Mouse (Mus musculus): ENCODE measurements around the gene Calhm6. TPM values are rescaled to one million over a fixed set of nuclear protein-coding genes. Genes with fewer than 3 reads are reported as not detected.

The Calhm6 gene
- polyA plus RNA-seq, 1 experiment from 2014 or later: 0.19 TPM

DNA sequence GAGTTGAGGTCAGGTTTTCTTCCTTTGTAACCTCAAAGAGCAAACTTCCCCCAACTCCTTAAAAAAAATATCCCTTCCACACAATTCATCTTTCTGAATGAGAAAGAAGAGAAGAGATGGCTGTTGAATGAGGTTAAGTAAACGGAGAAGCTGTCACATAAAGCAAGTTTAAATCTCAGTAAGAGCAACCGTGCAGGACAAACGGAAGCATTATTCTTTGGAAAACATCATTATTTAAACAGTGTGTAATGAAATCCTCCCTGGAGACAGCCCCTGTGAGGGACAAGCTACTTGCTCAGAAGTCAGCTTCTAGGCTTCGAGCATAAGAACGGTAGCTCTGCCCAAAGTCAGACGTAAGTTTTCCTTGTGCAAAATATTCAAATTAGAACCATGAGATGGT lies 22.7 kb upstream of the Calhm6 start:
- no peak overlapping the region for H3K27ac ChIP-seq (ENCODE audit: low read length)
- no peaks in the 10 kb centered on the region for H3K36me3 ChIP-seq (ENCODE audit: control insufficient read depth, insufficient read depth)
- no peak overlapping the region for H3K4me3 ChIP-seq (replicated peaks; ENCODE audit: low read length)
- ATAC-seq: no peak
- 37% methylated on average over 6 of the region's 6 CpGs for WGBS
- H3K4me1 ChIP-seq (replicated peaks; ENCODE audit: control insufficient read depth, insufficient read depth, low read length): no peaks in the 10 kb centered on the region
- no peaks in the 10 kb centered on the region for H3K27me3 ChIP-seq (replicated peaks; ENCODE audit: control insufficient read depth, insufficient read depth, low read length)
- no peaks in the 10 kb centered on the region for H3K9me3 ChIP-seq (ENCODE audit: control insufficient read depth, low read length)
- no peak overlapping the region for H3K9ac ChIP-seq (replicated peaks; ENCODE audit: low read depth, low read length)
- no peak overlapping the region for H3K4me2 ChIP-seq (ENCODE audit: low read length)

DNA sequence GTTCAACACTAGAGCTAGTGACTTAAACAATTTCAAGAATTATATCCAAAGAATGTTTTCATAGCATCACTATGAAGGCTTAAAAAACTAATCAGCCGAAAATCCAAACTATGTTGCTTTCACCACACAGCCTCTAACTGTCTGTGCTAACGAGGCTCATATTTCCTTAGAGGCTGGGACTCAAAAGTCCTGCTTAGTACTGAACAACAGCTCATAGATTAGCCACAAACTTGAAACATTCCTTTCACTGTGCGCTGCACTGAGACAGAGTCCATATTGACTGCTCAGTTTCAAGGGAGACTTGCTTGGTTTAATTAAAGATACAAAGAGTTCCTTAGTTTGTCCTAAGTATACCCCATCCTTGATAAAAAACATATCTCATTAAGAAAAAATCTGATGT lies 22.0 kb upstream of the Calhm6 start:
- 21% methylated on average over 3 of the region's 3 CpGs for WGBS
- Histone ChIP-seq H3K9me3 (ENCODE audit: control insufficient read depth, low read length) (no peaks in the 10 kb centered on the region), H3K9ac (replicated peaks; ENCODE audit: low read depth, low read length) (no peak overlapping the region), H3K4me2 (ENCODE audit: low read length) (no peak overlapping the region), H3K4me1 (replicated peaks; ENCODE audit: control insufficient read depth, insufficient read depth, low read length) (no peaks in the 10 kb centered on the region), H3K27ac (ENCODE audit: low read length) (no peak overlapping the region), H3K4me3 (replicated peaks; ENCODE audit: low read length) (no peak overlapping the region), H3K27me3 (replicated peaks; ENCODE audit: control insufficient read depth, insufficient read depth, low read length) (no peaks in the 10 kb centered on the region), H3K36me3 (ENCODE audit: control insufficient read depth, insufficient read depth) (no peaks in the 10 kb centered on the region)
- ATAC-seq: no peak

DNA sequence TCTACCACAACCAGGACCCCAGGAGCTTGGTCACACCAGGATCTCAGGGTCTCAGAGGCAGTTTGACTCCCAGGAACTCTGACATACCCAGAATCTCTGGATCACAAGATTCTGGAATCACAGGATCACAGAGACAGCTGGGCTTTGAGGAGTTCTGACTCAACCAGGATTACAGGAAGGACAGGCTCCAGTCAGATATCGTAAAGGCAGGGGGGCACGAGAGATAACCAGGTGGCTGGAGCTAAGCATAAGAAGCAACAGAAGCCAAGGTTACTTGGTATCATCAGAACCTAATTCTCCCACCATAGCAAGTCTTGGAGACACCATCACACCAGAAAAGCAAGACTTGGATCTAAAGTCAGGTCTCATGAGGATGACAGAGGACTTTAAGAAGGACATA lies 13.9 kb upstream of the Calhm6 start:
- Histone ChIP-seq H3K27me3 (replicated peaks; ENCODE audit: control insufficient read depth, insufficient read depth, low read length) (no peaks in the 10 kb centered on the region), H3K9me3 (ENCODE audit: control insufficient read depth, low read length) (no peaks in the 10 kb centered on the region), H3K9ac (replicated peaks; ENCODE audit: low read depth, low read length) (no peak overlapping the region), H3K4me3 (replicated peaks; ENCODE audit: low read length) (no peak overlapping the region), H3K4me1 (replicated peaks; ENCODE audit: control insufficient read depth, insufficient read depth, low read length) (no peaks in the 10 kb centered on the region), H3K4me2 (ENCODE audit: low read length) (no peak overlapping the region), H3K27ac (ENCODE audit: low read length) (no peak overlapping the region), H3K36me3 (ENCODE audit: control insufficient read depth, insufficient read depth) (no peaks in the 10 kb centered on the region)
- 92% methylated on average over 2 of the region's 2 CpGs for WGBS
- ATAC-seq: no peak

DNA sequence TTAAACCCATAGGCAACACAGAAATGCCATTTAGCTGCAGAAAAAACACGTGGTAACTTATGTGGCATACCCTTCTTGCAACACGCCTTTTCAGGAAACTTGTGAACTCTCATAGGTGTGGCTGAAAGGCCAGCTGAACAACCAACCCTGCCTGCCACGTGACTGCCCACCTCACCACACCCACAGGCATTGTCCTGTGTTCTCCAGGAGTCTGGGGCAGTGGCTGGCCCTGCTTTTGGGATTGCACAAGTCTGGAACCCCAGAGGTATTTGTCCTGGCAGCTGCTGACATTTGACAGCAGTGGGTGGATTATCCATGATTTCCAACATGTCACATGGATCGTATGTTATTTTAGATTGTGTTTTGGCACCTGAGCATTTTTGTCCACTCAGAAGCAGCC lies 12.0 kb upstream of the Calhm6 start:
- Histone ChIP-seq H3K4me1 (replicated peaks; ENCODE audit: control insufficient read depth, insufficient read depth, low read length) (no peaks in the 10 kb centered on the region), H3K27me3 (replicated peaks; ENCODE audit: control insufficient read depth, insufficient read depth, low read length) (no peaks in the 10 kb centered on the region), H3K27ac (ENCODE audit: low read length) (no peak overlapping the region), H3K9me3 (ENCODE audit: control insufficient read depth, low read length) (no peaks in the 10 kb centered on the region), H3K4me3 (replicated peaks; ENCODE audit: low read length) (no peak overlapping the region), H3K9ac (replicated peaks; ENCODE audit: low read depth, low read length) (no peak overlapping the region), H3K36me3 (ENCODE audit: control insufficient read depth, insufficient read depth) (no peaks in the 10 kb centered on the region), H3K4me2 (ENCODE audit: low read length) (no peak overlapping the region)
- WGBS: 70% methylated on average over 4 of the region's 4 CpGs
- ATAC-seq: no peak

DNA sequence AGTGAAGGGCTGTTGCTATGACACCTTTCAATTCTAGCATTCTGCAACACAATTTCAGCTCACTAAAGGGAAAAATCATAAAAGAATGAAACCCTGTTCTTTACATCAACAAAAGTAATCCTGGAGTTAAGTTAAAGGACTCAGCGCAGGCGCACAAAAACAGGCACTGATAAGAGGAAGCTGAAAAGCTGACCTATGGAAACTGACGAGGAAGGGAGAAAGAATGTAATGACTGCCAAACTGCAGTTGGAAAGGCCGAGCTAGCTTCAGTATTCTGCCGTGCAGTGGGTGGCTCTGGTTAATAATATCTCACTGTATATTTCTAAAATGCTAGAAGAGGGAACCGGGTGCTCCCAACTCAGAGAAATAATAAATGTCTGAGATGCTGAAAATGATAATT lies 10.2 kb upstream of the Calhm6 start:
- ATAC-seq: no peak
- Histone ChIP-seq H3K36me3 (ENCODE audit: control insufficient read depth, insufficient read depth) (no peaks in the 10 kb centered on the region), H3K9ac (replicated peaks; ENCODE audit: low read depth, low read length) (no peak overlapping the region), H3K27ac (ENCODE audit: low read length) (no peak overlapping the region), H3K4me1 (replicated peaks; ENCODE audit: control insufficient read depth, insufficient read depth, low read length) (no peaks in the 10 kb centered on the region), H3K27me3 (replicated peaks; ENCODE audit: control insufficient read depth, insufficient read depth, low read length) (no peaks in the 10 kb centered on the region), H3K4me2 (ENCODE audit: low read length) (no peak overlapping the region), H3K4me3 (replicated peaks; ENCODE audit: low read length) (no peak overlapping the region), H3K9me3 (ENCODE audit: control insufficient read depth, low read length) (no peaks in the 10 kb centered on the region)
- WGBS: 68% methylated on average over 6 of the region's 6 CpGs

DNA sequence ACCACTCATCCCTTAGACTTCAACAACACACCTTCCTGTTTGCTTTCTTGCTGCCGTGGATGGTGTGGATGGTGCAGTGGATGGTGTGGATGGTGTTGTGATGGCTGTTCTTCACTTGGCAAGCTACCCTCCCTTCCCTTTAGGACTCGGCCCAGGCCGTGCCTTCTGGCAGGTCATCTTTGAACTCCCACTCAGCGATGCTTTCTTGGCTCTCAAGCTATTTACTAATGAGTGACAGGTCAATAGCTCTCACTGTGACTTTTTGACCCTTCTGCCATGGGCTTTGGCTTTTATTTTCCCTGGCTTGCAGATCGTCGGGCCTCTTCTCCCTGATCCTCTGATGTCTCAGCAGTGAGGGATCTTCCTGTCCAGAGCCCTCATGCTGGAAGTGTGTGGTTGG lies 8.6 kb upstream of the Calhm6 start:
- Histone ChIP-seq H3K27ac (ENCODE audit: low read length) (no peak overlapping the region), H3K4me1 (replicated peaks; ENCODE audit: control insufficient read depth, insufficient read depth, low read length) (no peaks in the 10 kb centered on the region), H3K9me3 (ENCODE audit: control insufficient read depth, low read length) (no peaks in the 10 kb centered on the region), H3K27me3 (replicated peaks; ENCODE audit: control insufficient read depth, insufficient read depth, low read length) (no peaks in the 10 kb centered on the region), H3K9ac (replicated peaks; ENCODE audit: low read depth, low read length) (no peak overlapping the region), H3K4me2 (ENCODE audit: low read length) (no peak overlapping the region), H3K4me3 (replicated peaks; ENCODE audit: low read length) (no peak overlapping the region), H3K36me3 (ENCODE audit: control insufficient read depth, insufficient read depth) (no peaks in the 10 kb centered on the region)
- no peak for ATAC-seq
- WGBS: 33% methylated on average over 6 of the region's 6 CpGs

DNA sequence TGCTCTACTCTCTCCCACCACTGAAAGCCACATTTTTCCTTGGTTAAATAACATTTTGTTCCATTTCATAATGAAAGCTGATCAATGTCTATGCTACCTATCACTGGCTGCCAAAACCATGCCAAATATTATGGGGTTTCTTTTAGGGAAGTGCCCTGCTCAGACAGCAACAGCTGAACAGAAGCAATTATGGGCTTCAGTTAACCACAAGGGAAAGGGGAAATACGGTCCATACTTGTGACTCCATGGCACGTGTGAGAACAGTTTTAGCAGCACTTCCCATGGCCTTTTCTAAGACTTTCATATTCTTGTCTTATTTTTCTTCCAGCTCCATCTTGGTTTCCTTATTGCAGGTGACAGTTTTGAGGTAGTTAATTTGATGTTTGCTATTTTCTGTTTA lies 3.6 kb upstream of the Calhm6 start:
- 74% methylated on average over 2 of the region's 2 CpGs for WGBS
- no peaks in the 10 kb centered on the region for H3K36me3 ChIP-seq (ENCODE audit: control insufficient read depth, insufficient read depth)
- no peaks in the 10 kb centered on the region for H3K9me3 ChIP-seq (ENCODE audit: control insufficient read depth, low read length)
- H3K9ac ChIP-seq (replicated peaks; ENCODE audit: low read depth, low read length): no peak overlapping the region
- H3K4me1 ChIP-seq (replicated peaks; ENCODE audit: control insufficient read depth, insufficient read depth, low read length): 0 out of 2 replicates have a peak, but pooled peaks cover 2% of the 10 kb centered on the region
- ATAC-seq: no peak
- H3K4me3 ChIP-seq (replicated peaks; ENCODE audit: low read length): no peak overlapping the region
- H3K27ac ChIP-seq (ENCODE audit: low read length): no peak overlapping the region
- H3K27me3 ChIP-seq (replicated peaks; ENCODE audit: control insufficient read depth, insufficient read depth, low read length): no peaks in the 10 kb centered on the region
- no peak overlapping the region for H3K4me2 ChIP-seq (ENCODE audit: low read length)

DNA sequence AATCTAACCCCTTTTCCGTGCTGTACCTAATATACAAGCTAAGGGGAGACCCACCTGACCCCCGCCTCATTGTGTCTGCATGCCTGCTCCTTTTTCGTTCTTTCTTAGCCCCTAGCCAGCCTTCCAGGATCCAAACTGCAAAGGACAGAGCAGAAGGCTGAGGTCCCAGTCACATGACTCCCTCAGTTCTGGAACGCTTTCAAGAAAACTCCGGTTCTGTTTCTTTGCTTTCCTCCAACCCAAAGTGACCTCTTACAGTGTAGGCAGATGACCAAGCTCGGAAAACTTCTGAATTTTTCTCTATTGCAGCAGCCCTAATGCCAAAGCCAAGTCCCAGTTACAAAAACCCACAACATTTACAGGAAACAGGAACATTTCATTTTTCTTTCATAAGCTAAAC lies 607 bp upstream of the Calhm6 start:
- ATAC-seq: no peak
- H3K27ac ChIP-seq (ENCODE audit: low read length): no peak overlapping the region
- no peaks in the 10 kb centered on the region for H3K9me3 ChIP-seq (ENCODE audit: control insufficient read depth, low read length)
- 86% methylated on average over 6 of the region's 6 CpGs for WGBS
- H3K4me1 ChIP-seq (replicated peaks; ENCODE audit: control insufficient read depth, insufficient read depth, low read length): 0 out of 2 replicates have a peak, but pooled peaks cover 2% of the 10 kb centered on the region
- H3K4me3 ChIP-seq (replicated peaks; ENCODE audit: low read length): no peak overlapping the region
- no peak overlapping the region for H3K9ac ChIP-seq (replicated peaks; ENCODE audit: low read depth, low read length)
- no peak overlapping the region for H3K4me2 ChIP-seq (ENCODE audit: low read length)
- no peaks in the 10 kb centered on the region for H3K36me3 ChIP-seq (ENCODE audit: control insufficient read depth, insufficient read depth)
- no peaks in the 10 kb centered on the region for H3K27me3 ChIP-seq (replicated peaks; ENCODE audit: control insufficient read depth, insufficient read depth, low read length)

DNA sequence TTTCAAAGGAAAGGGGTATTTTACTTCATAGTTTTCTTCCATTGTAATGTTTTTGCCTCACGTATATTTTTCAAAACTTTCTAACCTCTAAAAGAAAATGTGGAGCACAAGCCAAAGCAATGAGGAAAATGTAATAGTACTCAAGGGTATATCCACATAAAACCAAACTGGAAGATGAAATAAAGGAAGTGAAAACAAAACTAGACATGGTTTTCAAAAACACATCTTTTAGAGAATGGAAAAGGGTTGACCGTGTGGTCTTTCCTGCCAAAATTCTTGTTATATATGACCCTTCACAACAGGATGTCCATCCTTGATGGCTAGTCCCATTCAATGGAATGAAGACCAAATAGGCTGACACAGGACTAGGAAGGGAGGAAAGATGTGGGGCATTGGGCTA lies 9.4 kb downstream of the Calhm6 start:
- H3K4me2 ChIP-seq (ENCODE audit: low read length): no peak overlapping the region
- no peak overlapping the region for H3K9ac ChIP-seq (replicated peaks; ENCODE audit: low read depth, low read length)
- H3K27me3 ChIP-seq (replicated peaks; ENCODE audit: control insufficient read depth, insufficient read depth, low read length): no peaks in the 10 kb centered on the region
- H3K27ac ChIP-seq (ENCODE audit: low read length): no peak overlapping the region
- H3K36me3 ChIP-seq (ENCODE audit: control insufficient read depth, insufficient read depth): no peaks in the 10 kb centered on the region
- no peak overlapping the region for H3K4me3 ChIP-seq (replicated peaks; ENCODE audit: low read length)
- no peaks in the 10 kb centered on the region for H3K4me1 ChIP-seq (replicated peaks; ENCODE audit: control insufficient read depth, insufficient read depth, low read length)
- no peak for ATAC-seq
- 95% methylated on average over 2 of the region's 2 CpGs for WGBS
- no peaks in the 10 kb centered on the region for H3K9me3 ChIP-seq (ENCODE audit: control insufficient read depth, low read length)

DNA sequence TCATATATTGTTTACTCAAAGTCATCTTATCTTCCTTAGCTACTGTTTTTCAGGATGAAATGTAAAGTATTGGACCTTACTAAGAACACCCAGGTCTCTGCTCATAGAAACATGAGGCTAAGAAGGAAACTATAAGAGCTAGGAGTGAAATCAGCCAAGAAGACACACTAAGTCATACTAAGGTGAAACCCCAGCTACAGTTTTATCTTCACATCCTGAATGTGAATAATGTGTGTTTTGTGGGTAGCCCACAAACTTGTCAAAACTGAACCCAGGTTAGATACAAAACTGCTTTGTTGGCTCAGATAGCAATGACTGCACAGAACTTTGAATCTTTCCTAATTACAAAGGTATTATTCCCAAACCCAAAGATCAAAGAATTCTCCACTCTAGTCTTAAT lies 10.0 kb downstream of the Calhm6 start:
- no peak for ATAC-seq
- H3K4me2 ChIP-seq (ENCODE audit: low read length): no peak overlapping the region
- H3K27me3 ChIP-seq (replicated peaks; ENCODE audit: control insufficient read depth, insufficient read depth, low read length): no peaks in the 10 kb centered on the region
- no peak overlapping the region for H3K4me3 ChIP-seq (replicated peaks; ENCODE audit: low read length)
- H3K9ac ChIP-seq (replicated peaks; ENCODE audit: low read depth, low read length): no peak overlapping the region
- H3K36me3 ChIP-seq (ENCODE audit: control insufficient read depth, insufficient read depth): no peaks in the 10 kb centered on the region
- no peaks in the 10 kb centered on the region for H3K4me1 ChIP-seq (replicated peaks; ENCODE audit: control insufficient read depth, insufficient read depth, low read length)
- no peaks in the 10 kb centered on the region for H3K9me3 ChIP-seq (ENCODE audit: control insufficient read depth, low read length)
- H3K27ac ChIP-seq (ENCODE audit: low read length): no peak overlapping the region

All from forebrain, embryonic 16.5 days (tissue).